Mouse (Mus musculus): ENCODE measurements at regions not wholly inside any gene's neighbourhood (a gene's known extent, or its start where the extent isn't known, plus 50 kb on each side); places are given as distances from the start of the nearest gene placed in this dataset.

DNA sequence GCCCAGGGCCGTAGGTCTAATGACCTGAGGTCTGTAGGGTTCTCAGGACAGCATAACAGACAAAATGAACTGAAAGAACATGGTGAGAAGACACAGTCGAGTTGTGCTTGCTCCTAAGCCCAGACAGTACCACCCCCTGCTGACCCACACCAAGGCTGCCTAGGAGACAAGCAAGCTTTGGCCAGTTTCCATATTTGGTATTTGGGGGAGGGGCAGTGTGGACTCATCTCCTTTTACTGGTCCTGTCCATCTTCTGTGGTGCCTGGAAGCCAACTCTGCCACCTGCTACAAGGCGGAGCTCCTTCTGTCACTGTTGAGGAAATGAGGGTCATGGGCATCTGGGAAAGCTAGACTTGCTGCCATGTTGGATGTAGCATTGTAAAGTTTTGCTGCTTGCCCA lies 68.9 kb downstream of the Tex29 start:
- DNase-seq (ENCODE audit: low spot score in 2 of 2) = no peak

DNA sequence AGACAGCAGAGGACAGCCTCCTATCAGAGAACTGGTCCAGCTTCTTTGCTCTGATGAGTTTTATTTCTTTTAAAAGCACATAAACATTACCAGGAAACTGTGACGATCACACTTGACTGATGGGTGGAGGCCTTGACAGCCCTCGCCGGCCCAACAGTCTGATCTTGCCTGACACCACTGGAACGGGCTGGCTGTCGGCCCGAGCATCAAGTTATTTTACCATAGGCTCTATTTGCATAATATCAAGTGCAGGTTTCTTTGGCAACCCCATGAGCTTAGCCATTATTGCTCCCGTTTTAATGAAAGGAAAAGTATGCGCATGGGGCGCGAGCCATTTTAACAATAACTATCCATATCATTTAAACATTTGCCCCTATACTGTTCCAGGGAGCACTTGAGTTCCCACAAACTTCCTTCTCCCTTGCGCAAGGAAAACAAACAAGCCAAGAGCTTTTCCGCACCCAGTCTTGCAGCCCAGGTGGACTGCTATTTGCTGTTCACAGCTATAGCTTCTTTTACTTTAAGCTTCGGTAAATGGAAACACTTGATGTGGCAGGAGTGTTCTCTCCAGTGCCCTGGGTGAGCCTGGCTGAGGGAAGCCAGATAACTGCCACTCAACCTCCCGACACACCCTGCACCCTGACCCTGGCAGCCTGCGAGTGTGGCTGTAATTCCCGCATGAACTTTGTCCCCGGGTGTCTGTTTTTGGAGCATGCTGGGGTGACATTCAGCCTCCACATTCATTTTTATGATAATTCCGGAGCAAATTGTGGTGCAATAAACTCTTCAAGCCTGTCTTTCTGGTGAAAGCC lies 71.6 kb downstream of the Tex29 start:
- no peak for DNase-seq (ENCODE audit: low spot score in 2 of 2)

DNA sequence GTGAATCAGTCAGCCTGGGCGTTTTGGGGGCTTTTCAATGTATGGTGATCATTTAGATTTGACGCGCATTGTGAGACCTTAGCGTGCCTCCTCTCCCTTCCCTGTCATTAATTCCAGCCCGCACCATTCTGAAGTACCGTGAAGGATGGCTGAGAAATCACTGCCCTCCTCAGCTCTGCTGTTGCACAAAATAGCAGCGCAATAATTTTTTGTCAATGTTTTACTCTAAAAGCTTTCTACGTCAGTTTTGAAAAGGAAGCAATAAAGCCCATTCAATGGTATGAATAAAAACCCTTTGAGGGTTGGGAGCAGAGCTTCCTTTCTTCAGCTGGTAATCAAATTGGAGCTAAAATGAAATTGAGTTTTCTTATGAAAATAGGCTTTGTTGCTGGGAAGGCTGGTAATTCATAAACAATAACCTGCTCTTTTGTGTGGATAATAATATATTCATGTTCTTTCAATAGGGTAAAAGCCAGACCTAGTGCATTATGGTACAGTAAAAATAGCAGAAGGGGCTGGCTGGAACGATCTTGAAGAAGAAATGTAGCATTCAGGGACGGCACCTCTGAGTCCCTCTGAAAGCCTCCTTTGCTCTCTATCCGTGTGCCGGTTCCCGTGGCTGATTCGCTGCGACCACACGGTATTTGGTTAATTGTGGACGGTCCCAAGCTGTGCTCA lies 72.3 kb downstream of the Tex29 start:
- DNase-seq (ENCODE audit: low spot score in 2 of 2) = no peak

DNA sequence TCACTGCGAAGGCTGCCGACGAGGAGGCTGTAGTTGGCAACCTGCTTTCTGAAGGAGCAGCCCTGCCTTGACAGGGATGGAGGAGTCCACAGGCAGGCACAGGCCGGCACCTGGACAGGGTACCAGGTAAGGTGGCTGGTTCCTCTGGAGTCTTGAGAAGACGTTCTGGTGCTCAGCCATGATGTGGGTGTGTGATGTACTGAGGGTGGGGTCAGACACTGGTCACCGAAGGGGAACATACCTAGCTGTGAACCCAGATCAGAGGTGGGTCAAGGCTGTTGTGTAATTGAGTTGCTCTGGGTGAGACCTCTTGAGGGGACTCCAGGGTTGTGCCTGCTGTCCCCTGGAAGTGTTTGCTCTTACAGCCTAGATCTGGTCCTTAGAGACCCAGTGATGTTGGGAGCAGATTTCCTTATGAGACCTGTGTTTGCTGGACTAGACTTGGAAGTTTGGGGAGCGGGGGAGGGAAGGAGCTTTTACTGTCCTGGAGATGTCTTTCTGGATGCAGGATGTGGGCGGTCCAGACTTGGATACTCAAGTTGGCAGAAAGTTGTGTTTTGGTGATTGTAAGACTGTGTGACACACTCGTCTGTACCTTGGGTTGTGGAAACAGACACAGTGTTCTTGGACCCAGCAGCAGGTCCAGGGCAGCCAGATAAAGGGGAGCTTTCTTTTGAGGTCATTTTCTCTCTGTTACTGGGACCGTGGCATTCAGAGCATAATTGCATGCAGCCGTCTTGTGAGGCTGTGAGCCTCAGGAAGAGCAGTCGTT lies 73.0 kb downstream of the Tex29 start:
- DNase-seq (ENCODE audit: low spot score in 2 of 2) = no peak

DNA sequence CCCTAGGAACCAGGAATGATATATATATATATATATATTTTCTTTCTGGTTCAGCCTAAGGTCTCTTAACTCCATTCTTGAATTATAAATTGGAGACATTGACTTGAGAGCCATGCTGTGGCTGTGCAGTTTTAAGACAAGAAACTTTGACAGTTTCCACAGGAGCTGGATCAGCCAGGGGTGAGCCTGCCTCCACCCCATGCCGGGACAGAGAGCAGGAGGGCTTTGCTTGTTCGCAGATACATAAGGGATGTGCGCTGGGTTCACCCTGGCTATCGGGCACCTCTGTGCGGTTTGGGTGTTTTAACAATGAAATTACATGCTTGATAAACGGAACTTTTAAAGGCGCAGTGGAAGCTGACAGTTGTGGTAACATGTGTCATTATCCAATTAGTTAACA lies 73.9 kb downstream of the Tex29 start:
- no peak for DNase-seq (ENCODE audit: low spot score in 2 of 2)

DNA sequence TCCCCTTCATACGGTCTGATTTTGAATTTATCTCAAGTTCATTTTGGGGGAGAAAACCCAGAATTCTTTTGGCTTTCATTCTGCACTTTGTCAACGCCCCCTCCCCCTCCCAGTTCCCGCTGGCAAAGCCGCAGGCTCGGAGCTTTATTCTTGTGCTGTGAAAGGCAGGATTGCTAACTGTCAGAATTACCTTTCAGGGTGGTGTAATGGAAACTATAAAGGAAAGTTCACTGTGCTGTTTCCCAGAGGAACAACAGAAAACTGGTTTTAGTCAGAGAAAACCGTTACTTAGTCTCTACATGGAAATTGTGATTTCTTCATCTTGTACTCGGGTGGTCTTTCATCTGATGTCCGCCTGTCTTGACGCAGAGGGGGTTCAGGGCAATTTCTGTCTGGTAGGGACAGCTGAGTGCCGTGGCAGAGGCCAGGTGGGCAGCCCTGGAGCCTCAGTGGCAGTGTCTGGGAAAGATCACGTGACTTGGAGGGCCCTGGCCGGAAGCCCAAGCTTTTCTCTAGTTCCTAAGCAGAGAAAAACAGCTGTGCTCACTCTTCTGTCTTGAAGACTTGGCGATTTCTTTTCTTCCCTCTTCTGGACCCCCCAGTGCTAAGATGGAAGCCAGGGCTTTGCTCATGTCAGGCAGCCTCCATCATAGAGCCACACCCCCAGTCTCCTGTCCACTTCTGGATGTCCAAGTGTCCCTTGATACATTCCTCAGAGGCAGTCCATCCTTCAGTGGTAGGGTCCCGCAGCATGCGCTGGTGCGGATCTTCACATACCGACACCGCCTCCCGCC lies 74.6 kb downstream of the Tex29 start:
- no peak for DNase-seq (ENCODE audit: low spot score in 2 of 2)

DNA sequence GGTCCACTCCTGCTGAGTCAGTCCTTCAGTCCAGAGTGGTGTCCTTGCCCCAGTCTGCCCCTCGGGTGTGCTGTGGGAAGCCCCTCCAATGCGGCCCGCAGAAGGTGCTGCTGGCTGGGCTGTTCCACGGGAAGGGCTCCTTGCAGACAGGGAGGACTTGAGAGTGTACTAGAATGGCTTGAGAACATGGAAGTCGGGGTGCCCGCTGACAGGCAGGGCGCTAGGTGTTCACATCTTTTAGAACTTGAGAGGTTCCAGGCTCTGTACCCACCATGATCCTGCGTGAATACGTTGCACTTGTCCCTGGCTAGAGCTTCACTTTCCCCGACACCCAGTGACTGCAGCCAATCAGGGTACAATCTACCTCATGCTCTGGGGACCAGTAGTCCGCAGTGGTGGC lies 75.4 kb downstream of the Tex29 start:
- no peak for DNase-seq (ENCODE audit: low spot score in 2 of 2)

DNA sequence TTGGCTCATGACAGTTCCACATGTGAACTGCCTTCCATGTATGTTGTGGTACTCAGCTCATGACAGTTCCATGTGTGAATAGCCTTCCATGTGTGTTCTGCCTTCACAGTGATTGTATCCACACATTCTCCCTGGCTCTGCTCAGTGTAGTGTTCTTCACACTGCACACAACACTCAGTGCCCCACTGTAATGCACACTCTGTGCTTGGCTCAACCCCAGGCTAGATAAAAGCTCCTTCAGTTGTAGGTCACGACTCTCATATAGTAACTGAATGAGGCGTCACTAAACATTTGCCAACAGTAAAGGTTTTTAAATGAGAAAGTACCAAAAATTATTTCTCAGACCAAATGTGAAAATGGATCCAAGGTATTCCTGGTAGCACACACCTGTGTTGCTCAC lies 79.6 kb downstream of the Tex29 start:
- DNase-seq (ENCODE audit: low spot score in 2 of 2) = no peak

DNA sequence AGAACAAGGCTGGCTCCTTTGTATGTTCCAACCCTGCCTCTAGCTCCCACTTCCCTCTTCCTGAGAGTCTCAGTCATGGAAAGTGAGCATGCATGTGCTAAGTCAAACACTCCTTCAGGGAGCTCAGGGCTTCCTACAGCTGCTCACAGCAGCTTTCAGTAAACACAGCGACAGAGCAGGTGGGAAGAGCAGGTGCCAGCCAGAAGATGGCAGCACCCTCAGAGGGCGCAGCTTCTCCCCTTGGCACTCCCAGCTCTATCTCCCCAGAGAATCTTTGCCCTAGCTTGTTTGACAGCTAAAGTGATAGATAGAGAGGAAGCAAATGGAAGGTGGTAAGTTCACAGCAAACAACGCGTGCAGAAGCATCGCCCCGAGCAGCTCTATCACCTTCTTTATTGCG lies 82.8 kb downstream of the Tex29 start:
- DNase-seq (ENCODE audit: low spot score in 2 of 2) = no peak

DNA sequence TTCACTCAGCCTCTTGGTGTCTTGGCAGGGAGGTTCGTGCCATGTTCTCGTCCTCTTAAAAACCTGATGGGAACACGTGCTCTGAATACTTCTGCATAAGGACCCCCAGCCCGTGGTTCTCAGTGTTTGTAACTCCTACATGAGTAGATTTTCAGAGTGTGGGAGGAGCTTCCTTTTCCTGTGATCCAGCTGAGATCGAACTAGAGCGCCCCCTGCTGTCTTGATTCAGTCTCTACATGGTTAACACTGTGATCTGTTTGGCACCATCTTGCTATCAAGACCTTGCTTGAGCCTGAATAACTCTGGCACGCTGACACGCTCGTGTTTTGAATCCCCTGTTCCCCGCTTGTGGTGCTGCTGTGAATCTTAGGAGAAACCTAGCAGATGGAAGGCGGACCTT lies 83.9 kb downstream of the Tex29 start:
- DNase-seq (ENCODE audit: low spot score in 2 of 2) = peak; percentile 33 to 72

DNA sequence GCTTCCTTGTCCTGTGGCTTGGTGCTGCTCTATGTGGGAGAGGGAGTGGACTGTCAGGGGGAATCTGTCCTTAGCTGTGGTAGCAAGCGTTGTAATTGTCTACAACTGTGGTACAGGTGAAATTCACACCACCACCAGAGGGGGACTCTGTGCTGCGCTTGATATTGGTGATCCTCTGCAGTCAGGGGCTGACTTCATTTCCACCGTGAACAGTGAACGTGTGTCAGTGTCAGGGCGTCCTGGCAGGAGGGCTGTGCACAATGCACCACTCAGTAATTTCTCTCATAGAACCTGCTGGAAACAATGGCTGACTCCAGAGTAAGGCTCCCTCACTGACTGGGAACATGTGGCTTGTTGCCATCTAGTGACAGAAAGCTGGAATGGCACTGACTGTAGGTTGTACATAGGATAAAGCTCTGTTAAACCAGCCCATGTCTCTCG lies 102.6 kb downstream of the Tex29 start:
- peak in 1 of 2 experiments; percentile 53 for DNase-seq (ENCODE audit: low spot score in 2 of 2)

DNA sequence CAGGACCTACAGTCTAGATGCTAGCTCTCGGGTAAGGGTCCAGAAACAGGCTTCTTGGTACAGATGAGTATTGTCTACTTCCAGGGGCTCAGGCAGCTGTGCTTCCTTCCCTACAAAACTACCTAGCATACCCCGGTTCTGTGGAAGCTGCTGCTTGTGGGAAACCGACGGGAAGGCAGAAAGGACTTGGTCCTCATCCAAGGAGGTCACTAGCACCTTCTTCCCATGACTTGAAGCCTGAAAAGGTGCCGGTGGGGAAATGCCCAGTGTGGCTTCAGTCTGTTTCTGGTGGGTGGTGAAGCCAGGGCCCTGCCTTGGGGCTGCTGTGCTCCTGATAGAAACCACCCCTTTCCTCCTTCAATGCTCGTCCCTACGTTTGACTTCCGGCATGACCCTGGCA lies 107.5 kb downstream of the Tex29 start:
- peak; percentile 7 to 48 for DNase-seq (ENCODE audit: low spot score in 2 of 2)

DNA sequence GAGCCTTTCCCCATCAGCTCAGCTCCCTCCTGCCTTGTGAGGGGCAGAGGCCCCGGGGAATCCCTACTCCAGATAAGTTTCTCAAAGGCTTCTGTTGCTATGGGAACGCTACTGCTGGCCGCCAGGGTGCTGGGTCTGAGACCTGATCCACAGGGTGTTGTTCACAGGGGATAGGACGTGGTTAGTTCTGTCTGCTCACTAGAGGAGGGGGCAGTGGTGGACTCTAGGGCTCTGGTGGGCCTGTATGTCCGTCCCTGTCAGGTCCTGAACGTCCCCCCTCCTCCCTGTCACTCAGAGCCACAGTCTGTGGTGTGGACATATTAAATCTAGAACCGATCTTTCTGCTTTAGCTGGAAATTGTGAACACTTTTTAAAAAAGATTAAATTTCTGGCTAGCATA lies 116.0 kb downstream of the Tex29 start:
- DNase-seq (ENCODE audit: low spot score in 2 of 2) = peak in 1 of 2 experiments; percentile 48

DNA sequence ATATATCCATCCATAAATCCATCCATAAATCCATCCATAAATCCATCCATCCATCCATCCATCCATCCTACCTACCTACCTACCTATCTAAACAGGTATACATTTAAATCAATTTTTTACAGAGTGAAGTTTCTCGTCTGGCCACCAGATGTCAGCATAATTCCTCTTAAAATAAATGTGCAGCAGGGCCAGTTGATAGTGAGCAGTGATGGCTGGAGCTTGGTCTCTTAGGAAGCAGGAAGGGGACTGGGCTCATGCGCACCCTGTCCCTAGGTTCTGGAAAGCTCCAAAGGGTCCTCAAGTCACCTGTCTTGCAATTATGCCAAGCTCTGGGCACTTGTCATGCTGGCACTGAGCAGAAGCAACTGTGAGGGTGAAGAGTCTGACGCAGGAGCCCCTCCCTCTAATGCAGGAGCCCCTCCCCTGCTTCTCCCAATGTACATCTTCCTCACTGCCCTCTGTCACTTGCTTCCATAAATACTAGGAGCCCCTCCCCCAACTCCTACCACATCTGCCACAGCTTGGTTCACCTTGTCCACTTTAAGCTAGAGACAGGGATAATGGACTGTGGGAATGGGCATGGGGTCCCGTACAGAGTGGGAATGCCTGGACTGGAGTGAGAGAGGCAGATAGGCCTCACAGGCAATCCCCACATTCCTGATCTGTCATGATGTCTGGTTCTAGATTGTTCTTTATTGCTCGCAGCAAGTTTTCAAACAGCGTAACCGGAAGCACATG lies 116.9 kb downstream of the Tex29 start:
- peak; percentile 9 to 46 for DNase-seq (ENCODE audit: low spot score in 2 of 2)

DNA sequence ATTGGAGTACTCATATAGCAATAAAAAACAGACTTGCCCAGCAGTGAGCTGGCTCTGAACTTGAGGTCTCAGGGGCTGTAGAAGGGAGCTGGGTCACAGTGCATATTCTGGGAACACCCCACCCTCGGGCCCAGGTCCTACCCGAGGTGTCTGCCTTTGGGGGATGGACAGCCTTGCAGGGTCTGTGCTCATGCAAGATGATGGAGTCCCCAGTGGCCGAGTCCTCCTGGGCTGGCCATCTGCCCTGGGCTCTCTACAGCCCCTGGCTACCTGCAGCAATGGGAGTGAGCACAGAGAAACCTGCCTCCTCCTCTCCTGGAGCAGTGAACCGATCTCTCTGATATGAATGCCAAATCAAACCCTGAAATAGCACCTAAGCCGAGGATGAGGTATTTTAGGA lies 117.9 kb downstream of the Tex29 start:
- no peak for DNase-seq (ENCODE audit: low spot score in 2 of 2)

DNA sequence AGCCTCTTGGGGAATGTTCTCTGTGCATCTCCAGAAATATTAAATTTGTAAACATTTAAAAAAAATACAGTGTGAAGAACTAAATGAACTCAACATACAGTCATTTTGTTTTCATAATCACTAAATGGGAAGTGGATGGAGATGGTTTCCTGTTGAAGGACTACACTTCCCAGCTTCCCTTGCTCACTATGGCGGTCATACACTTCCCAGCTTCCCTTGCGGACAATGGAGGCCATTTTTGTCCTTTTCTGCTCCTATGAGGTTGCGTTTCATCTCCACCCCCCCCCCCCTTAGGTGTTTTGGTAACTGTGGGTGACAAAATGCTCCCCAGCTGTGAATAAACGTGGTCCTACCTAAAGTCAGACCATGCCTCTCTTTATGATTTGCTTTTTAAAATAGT lies 119.2 kb downstream of the Tex29 start:
- no peak for DNase-seq (ENCODE audit: low spot score in 2 of 2)

DNA sequence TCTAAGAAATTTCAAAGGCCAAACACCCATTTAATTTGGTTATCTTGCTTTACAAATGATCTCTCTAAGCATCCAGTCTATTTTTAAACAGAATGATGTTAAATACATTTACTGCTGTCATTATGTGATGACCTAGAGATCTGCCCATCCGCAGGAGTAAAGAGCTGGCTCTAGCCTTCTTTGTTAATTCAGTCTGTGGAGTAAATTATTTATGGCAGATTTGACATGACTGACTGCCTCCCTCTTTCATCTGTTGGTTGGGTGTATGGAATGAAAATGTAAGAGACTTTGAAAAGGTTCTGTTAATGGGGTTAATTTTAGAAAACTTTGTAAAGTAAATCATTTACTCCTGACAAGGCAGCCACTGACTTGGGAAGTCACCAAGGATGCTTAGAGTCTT lies 123.3 kb downstream of the Tex29 start:
- no peak for DNase-seq (ENCODE audit: low spot score in 2 of 2)

DNA sequence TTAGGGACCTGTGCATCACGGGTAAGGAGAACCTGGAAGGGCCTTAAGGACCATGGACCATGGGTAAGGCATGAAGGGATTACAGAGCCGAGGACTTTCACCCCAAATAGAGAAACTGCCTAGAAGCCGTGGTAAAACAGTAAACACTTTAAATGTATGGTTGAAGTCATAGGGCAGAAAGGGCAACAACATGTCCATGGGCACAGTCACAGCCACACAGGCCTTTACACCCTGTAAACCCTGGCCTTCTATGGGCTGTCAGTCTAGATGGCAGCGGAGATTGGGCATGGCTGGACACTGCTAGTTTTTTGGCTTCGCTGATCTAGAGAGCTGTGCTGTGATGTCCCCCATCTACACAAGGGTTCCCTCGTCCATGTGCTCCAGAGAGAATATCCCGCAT lies 127.4 kb downstream of the Tex29 start:
- no peak for DNase-seq (ENCODE audit: low spot score in 2 of 2)

DNA sequence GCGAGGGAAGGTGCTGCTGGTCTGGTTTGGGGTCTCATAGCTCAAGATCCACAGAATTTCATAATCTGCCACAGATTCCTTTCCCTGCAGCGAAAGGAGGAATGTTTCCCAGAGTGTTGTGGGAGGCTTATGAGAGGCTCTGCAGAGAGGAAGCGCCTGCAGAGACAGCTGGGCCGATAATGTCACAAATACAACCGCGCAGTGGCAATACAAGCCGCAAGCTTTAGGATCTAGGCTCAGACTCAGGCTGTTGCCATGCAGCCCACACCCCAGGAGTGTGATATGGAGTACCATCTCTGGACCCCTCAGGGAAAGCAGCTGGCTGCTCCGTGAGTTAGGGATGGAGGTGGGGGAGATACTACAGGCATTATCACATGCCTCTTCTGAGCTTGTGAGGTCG lies 130.2 kb downstream of the Tex29 start:
- no peak for DNase-seq (ENCODE audit: low spot score in 2 of 2)

DNA sequence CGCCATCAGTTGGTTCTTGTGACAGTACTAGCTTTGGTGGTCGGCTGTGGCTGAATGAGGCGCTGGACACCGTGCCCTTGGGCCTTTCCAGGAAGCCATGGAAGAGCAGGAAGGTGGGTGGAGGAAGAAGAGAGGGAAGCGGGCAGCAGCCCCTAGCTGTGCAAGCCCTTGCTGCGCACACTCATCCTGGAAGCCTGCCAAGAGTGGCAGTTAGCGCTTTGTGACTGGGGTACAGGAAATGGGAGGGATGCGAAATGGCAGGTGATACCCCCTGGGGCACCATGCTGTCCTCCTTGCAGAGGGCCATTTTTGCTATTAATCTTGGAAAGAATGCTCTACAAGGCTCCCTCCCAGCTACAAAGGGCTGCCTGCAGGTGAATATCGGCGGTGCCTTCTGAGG lies 133.2 kb downstream of the Tex29 start:
- DNase-seq (ENCODE audit: low spot score in 2 of 2) = no peak

DNA sequence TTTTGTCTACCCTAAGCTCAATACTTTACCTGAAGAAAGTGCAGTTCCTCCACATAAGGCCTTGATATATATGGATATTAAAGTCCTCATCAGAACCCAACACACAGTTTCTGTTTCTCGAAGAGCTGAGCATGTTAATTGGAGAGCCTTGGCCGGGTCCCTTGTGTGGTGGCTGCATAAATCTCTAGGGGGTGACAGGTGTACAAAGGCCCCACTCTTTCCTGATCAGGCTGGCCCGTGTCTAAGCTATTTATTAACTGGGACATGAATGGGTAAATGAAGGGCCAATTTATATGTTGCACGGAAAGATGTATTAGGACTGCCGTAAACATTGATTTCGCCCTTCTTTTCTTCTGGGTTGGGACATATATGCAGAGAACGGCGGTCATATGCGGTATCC lies 136.8 kb downstream of the Tex29 start:
- no peak for DNase-seq (ENCODE audit: low spot score in 2 of 2)
